9 mouse cellular contexts compared by ENCODE assay signal in genomic region chr4:129136579-129137391, GRCm38 (mm10). TPM values are rescaled to one million over a fixed set of nuclear protein-coding genes. Genes with fewer than 3 reads are reported as not detected.
DNase-seq lines count a peak whose midpoint lies in the region; ATAC-seq and TF ChIP-seq lines count a peak whose summit lies in the region.
"Had no signal": no experiment of that assay in that cellular context is flagged by ENCODE, and none has a peak within 500 bp of the region (broad histone marks: within the 10 kb centered on the region; RNA-seq: fewer than 3 reads in every experiment).

Gene Fndc5, plus strand, starts transcription at chr4:129136999.

- peak within 1 kb of the TSS; percentile 74 for H3K9ac ChIP-seq in intestine, embryonic 16.5 days (ENCODE audit: low read depth, low read length)
- peak within 1 kb of the TSS; percentile 80 for H3K9ac ChIP-seq in midbrain, embryonic 11.5 days (ENCODE audit: low read length)

- peak within 1 kb of the TSS; percentile 96 for H3K27ac ChIP-seq in layer of hippocampus, adult 2 months
- no peak within 1 kb of the TSS for H3K27ac ChIP-seq in brown adipose tissue, adult 24 weeks (replicated peaks; ENCODE audit: low read depth, low read length)
- no peak within 1 kb of the TSS for H3K27ac ChIP-seq in intestine, embryonic 16.5 days (ENCODE audit: low read length)
- no peak within 1 kb of the TSS for H3K27ac ChIP-seq in midbrain, embryonic 11.5 days (ENCODE audit: low read depth, low read length)

- TF ChIP-seq CTCF in layer of hippocampus, adult 2 months (conservative IDR thresholded peaks at IDR 0.05), result no peak

- WGBS in intestine, embryonic 16.5 days, result 4% methylated on average over 52 of the region's 80 CpGs
- 0% methylated on average over 33 of the region's 80 CpGs for WGBS in midbrain, embryonic 11.5 days

- peak within 1 kb of the TSS; percentile 96 for H3K4me2 ChIP-seq in intestine, embryonic 16.5 days (ENCODE audit: low read depth, low read length)
- peak within 1 kb of the TSS; percentile 94 for H3K4me2 ChIP-seq in midbrain, embryonic 11.5 days

- H3K27me3 ChIP-seq in intestine, embryonic 16.5 days (replicated peaks; ENCODE audit: control insufficient read depth, insufficient read depth, low read length), result peaks cover 24% of the 10 kb centered on the region
- H3K27me3 ChIP-seq in midbrain, embryonic 11.5 days (ENCODE audit: control insufficient read depth, insufficient read depth, low read length), result peaks cover 34% of the 10 kb centered on the region

- H3K36me3 ChIP-seq in intestine, embryonic 16.5 days (ENCODE audit: control insufficient read depth, insufficient read depth, low read length), result no peaks in the 10 kb centered on the region
- no peaks in the 10 kb centered on the region for H3K36me3 ChIP-seq in midbrain, embryonic 11.5 days (ENCODE audit: control insufficient read depth, insufficient read depth, low read length)

- no peaks in the 10 kb centered on the region for H3K9me3 ChIP-seq in intestine, embryonic 16.5 days (ENCODE audit: control insufficient read depth, low read length)
- H3K9me3 ChIP-seq in midbrain, embryonic 11.5 days (ENCODE audit: control insufficient read depth, low read length), result no peaks in the 10 kb centered on the region

- H3K4me1 ChIP-seq in brown adipose tissue, adult 24 weeks (ENCODE audit: control insufficient read depth, insufficient read depth, insufficient read length, low read length), result 0 out of 2 replicates have a peak, but pooled peaks cover 2% of the 10 kb centered on the region
- H3K4me1 ChIP-seq in intestine, embryonic 16.5 days (ENCODE audit: control insufficient read depth, insufficient read depth, low read length), result peaks cover 7% of the 10 kb centered on the region
- 0 out of 2 replicates have a peak, but pooled peaks cover 2% of the 10 kb centered on the region for H3K4me1 ChIP-seq in midbrain, embryonic 11.5 days (ENCODE audit: control insufficient read depth, insufficient read depth, low read length)

- peak within 1 kb of the TSS; percentile 70 for H3K4me3 ChIP-seq in layer of hippocampus, adult 2 months
- H3K4me3 ChIP-seq in brown adipose tissue, adult 24 weeks (ENCODE audit: insufficient read depth, low read depth, low read length), result peak within 1 kb of the TSS; percentile 41
- H3K4me3 ChIP-seq in intestine, embryonic 16.5 days (ENCODE audit: low read length), result peak within 1 kb of the TSS; percentile 62
- peak within 1 kb of the TSS; percentile 60 for H3K4me3 ChIP-seq in midbrain, embryonic 11.5 days (ENCODE audit: low read depth, low read length)

- DNase-seq in layer of hippocampus, adult 2 months (ENCODE audit: low spot score in 2 of 2), result no peak
- no peak for DNase-seq in layer of hippocampus, adult 11-12 months (ENCODE audit: low spot score)
- DNase-seq in gastrocnemius, postnatal 25 days, result no peak
- peak; percentile 93 for DNase-seq in midbrain, embryonic 11.5 days (ENCODE audit: low spot score, missing footprints)
- no peak for DNase-seq in thymus, postnatal 14 days

- ATAC-seq in intestine, embryonic 16.5 days, result peak; percentile 26; the same call in 1 of the 2 replicates
- ATAC-seq in midbrain, embryonic 11.5 days (ENCODE audit: low FRiP score), result peak; percentile 68
- no peak for ATAC-seq in activated CD4-positive, CD25-positive, alpha-beta regulatory T cell, adult 4 months

RNA-seq across cellular contexts. Expression of gene Fndc5, which starts in this region (rescaled TPM):
- total RNA-seq in layer of hippocampus, adult 2 months (2021), result 10 to 100 TPM; 77.5 to 78.6 TPM
- 1.2 and 1.8 TPM in 2 replicates for polyA plus RNA-seq in brown adipose tissue, adult 24 weeks (2012; ENCODE audit: insufficient read depth, insufficient read length, missing spikeins)
- total RNA-seq in gastrocnemius, postnatal 25 days (2021), result 10 to 100 TPM; 71.5 to 93.0 TPM
- 1.5 and 2.2 TPM in 2 replicates for polyA plus RNA-seq in intestine, embryonic 16.5 days (2015; fragmentation: Nextera tagmentation; extraction: Ambion mirVana)
- polyA plus RNA-seq in midbrain, embryonic 11.5 days (2014; fragmentation: Nextera tagmentation; extraction: Ambion mirVana), result 0.95 and 1.5 TPM in 2 replicates
- under 1 TPM; 0.28 to 0.56 TPM for polyA plus RNA-seq in activated CD4-positive, CD25-positive, alpha-beta regulatory T cell, adult 4 months (2017; shearing (Covaris generic))
- total RNA-seq: neutrophil, adult 5-6 weeks had no signal
